Mouse (Mus musculus) brain, embryonic 14.5 days (tissue): ENCODE measurements around the gene Lrrc8a.

Experiments
- CTCF ChIP-seq: fragments of 200-500 bp; IDR thresholded peaks from 2 replicates; pipeline ENCODE4 v1.5.1; 2012; ENCODE audit warnings: inconsistent platforms, mild to moderate bottlenecking, moderate library complexity, borderline replicate concordance; ENCODE audit not compliant: insufficient read depth, insufficient read length; ENCODE audit errors: extremely low read depth
- POLR2A ChIP-seq: fragments of 200-500 bp; IDR thresholded peaks from 2 replicates; pipeline ENCODE4 v1.6.1; 2012; ENCODE audit warnings: mild to moderate bottlenecking, inconsistent platforms, borderline replicate concordance; ENCODE audit not compliant: poor library complexity, insufficient read depth, insufficient read length, severe bottlenecking; ENCODE audit errors: extremely low read depth

DNA sequence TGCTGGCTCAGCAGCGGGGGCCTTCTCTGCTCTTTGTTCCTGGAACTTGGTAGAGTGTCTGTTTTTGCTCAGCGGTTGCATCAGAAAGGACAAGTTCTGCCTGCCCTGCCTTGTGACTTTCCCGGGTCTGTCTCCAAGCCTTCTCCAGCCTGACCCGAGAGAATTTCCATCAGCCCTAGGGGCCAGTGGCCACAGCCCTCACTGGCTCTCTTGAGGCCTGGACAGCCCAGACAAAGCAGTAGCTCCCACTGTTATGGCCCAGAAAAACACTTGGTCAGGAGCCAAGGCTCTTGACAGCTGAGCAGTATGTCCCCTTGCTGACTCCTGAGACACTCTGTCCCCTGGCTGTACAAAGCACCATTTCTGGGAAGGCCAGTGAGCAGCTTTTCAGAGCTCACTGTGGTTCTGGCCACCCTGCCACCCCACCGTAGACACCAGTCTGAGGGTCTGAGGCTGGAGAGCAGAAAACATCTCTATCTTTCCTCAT lies 28.3 kb downstream of the Lrrc8a start, which contains the start of gene Phyhd1:
- TF ChIP-seq POLR2A (no peak), CTCF (no peak)
